Mouse (Mus musculus) MEL (cell line): ENCODE data around the gene Myd88. TPM values are rescaled to one million over a fixed set of nuclear protein-coding genes. Genes with fewer than 3 reads are reported as not detected.

ENCODE experiments used
- DNase-seq: peaks from one replicate; pipeline ENCODE4 v3.0.0; 2011; ENCODE audit warnings: low read depth, low spot score
- H3K27ac ChIP-seq: 2 replicates; pipeline ENCODE4 v1.5.1; 2012; ENCODE audit warnings: low read depth, mild to moderate bottlenecking, control low read depth, low read length, moderate library complexity; ENCODE audit not compliant: control insufficient read depth
- H3K27me3 ChIP-seq, 2 experiments: fragments of 150-350 bp in 1 of 2; sonication (generic) in 1 of 2; 2 replicates each; pipeline ENCODE4 v1.6.1; 2012; ENCODE audit warnings: low read length in 2 of 2, mild to moderate bottlenecking in 2 of 2, improper control_type of control experiment in 1 of 2, moderate library complexity in 1 of 2; ENCODE audit not compliant: insufficient read depth in 2 of 2, control insufficient read depth in 1 of 2
- H3K36me3 ChIP-seq, 2 experiments: 2 replicates each; pipeline ENCODE4 v1.6.1; 2012 to 2014; ENCODE audit warnings: low read length in 2 of 2, improper control_type of control experiment in 1 of 2, inconsistent platforms in 1 of 2, mild to moderate bottlenecking in 1 of 2; ENCODE audit not compliant: insufficient read depth in 2 of 2, control insufficient read depth in 1 of 2
- H3K4me1 ChIP-seq, 2 experiments: fragments of 150-350 bp in 1 of 2; sonication (generic) in 1 of 2; 2 replicates each; pipeline ENCODE4 v1.6.1; 2012; ENCODE audit warnings: low read length in 2 of 2, improper control_type of control experiment in 1 of 2, mild to moderate bottlenecking in 1 of 2; ENCODE audit not compliant: insufficient read depth in 2 of 2, control insufficient read depth in 1 of 2
- H3K4me3 ChIP-seq, 2 experiments: fragments of 150-350 bp in 1 of 2; sonication (generic) in 1 of 2; 2 replicates each; pipeline ENCODE4 v1.5.1; 2012; ENCODE audit warnings: low read depth in 2 of 2, low read length in 2 of 2, mild to moderate bottlenecking in 2 of 2, moderate library complexity in 2 of 2, control low read depth in 1 of 2, improper control_type of control experiment in 1 of 2; ENCODE audit not compliant: control insufficient read depth in 1 of 2, insufficient read depth in 1 of 2
- H3K79me2 ChIP-seq: 2 replicates; pipeline ENCODE4 v1.6.1; 2012; ENCODE audit warnings: mild to moderate bottlenecking, low read length, moderate library complexity; ENCODE audit not compliant: control insufficient read depth, poor library complexity, insufficient read depth
- H3K9ac ChIP-seq: 2 replicates; pipeline ENCODE4 v1.6.1; 2012; ENCODE audit warnings: low read depth, mild to moderate bottlenecking, control low read depth, low read length, moderate library complexity; ENCODE audit not compliant: control insufficient read depth, poor library complexity, severe bottlenecking
- H3K9me3 ChIP-seq: fragments of 150-350 bp; sonication (generic); replicated peaks from 2 replicates; pipeline ENCODE4 v1.6.1; 2012; ENCODE audit warnings: mild to moderate bottlenecking, low read length, improper control_type of control experiment, moderate library complexity; ENCODE audit not compliant: insufficient read depth
- CHD1 ChIP-seq: IDR thresholded peaks from 2 replicates; pipeline ENCODE4 v1.6.1; 2012; ENCODE audit warnings: low read depth, mild to moderate bottlenecking, inconsistent platforms, low read length, improper control_type of control experiment
- CHD2 ChIP-seq: IDR thresholded peaks from 2 replicates; pipeline ENCODE4 v1.6.1; 2011; ENCODE audit warnings: low read length, improper control_type of control experiment
- E2F4 ChIP-seq: IDR thresholded peaks from 2 replicates; pipeline ENCODE4 v1.6.1; 2011; ENCODE audit warnings: low read depth, low read length, improper control_type of control experiment, borderline replicate concordance
- ELF1 ChIP-seq: IDR thresholded peaks from 2 replicates; pipeline ENCODE4 v1.6.1; 2014; ENCODE audit warnings: low read depth, mild to moderate bottlenecking, inconsistent platforms, low read length, improper control_type of control experiment, moderate library complexity
- GABPA ChIP-seq: IDR thresholded peaks from 2 replicates; pipeline ENCODE4 v1.6.1; 2012; ENCODE audit warnings: low read depth, mild to moderate bottlenecking, inconsistent platforms, low read length, improper control_type of control experiment, moderate library complexity
- GATA1 ChIP-seq: IDR thresholded peaks from 2 replicates; pipeline ENCODE4 v1.6.1; 2011; ENCODE audit warnings: low read depth, low read length, improper control_type of control experiment
- HCFC1 ChIP-seq: IDR thresholded peaks from 2 replicates; pipeline ENCODE4 v1.6.1; 2012; ENCODE audit warnings: low read depth, mild to moderate bottlenecking, inconsistent platforms, low read length, improper control_type of control experiment, moderate library complexity
- MAZ ChIP-seq: IDR thresholded peaks from 2 replicates; pipeline ENCODE4 v1.6.1; 2012; ENCODE audit warnings: low read depth, mild to moderate bottlenecking, inconsistent platforms, low read length, improper control_type of control experiment
- MEF2A ChIP-seq: IDR thresholded peaks from 2 replicates; pipeline ENCODE4 v1.6.1; 2014; ENCODE audit warnings: low read depth, mild to moderate bottlenecking, inconsistent platforms, low read length, improper control_type of control experiment; ENCODE audit not compliant: poor library complexity, insufficient replicate concordance, severe bottlenecking; ENCODE audit errors: extremely low read depth
- MXI1 ChIP-seq: IDR thresholded peaks from 2 replicates; pipeline ENCODE4 v1.6.1; 2011; ENCODE audit warnings: mild to moderate bottlenecking, low read depth, low read length, improper control_type of control experiment
- MYB ChIP-seq: IDR thresholded peaks from 2 replicates; pipeline ENCODE4 v1.6.1; 2011; ENCODE audit warnings: mild to moderate bottlenecking, low read depth, low read length, improper control_type of control experiment
- MYC ChIP-seq: IDR thresholded peaks from 2 replicates; pipeline ENCODE4 v1.6.1; 2011; ENCODE audit warnings: low read depth, mild to moderate bottlenecking, low read length, improper control_type of control experiment, moderate library complexity
- NELFE ChIP-seq: IDR thresholded peaks from 2 replicates; pipeline ENCODE4 v1.6.1; 2011; ENCODE audit warnings: low read depth, low read length, improper control_type of control experiment
- NRF1 ChIP-seq: IDR thresholded peaks from 2 replicates; pipeline ENCODE4 v1.6.1; 2014; ENCODE audit warnings: low read depth, mild to moderate bottlenecking, inconsistent platforms, low read length, improper control_type of control experiment, moderate library complexity; ENCODE audit not compliant: poor library complexity, insufficient read depth, severe bottlenecking
- POLR2A ChIP-seq, 2 experiments: IDR thresholded peaks; 2 replicates each; pipeline ENCODE4 v1.6.1; 2011 to 2012; ENCODE audit warnings: low read length in 2 of 2, mild to moderate bottlenecking in 2 of 2, control low read depth in 1 of 2, improper control_type of control experiment in 1 of 2, low read depth in 1 of 2, moderate library complexity in 1 of 2; ENCODE audit not compliant: control insufficient read depth in 1 of 2, insufficient read depth in 1 of 2, poor library complexity in 1 of 2
- POLR2AphosphoS2 ChIP-seq: IDR thresholded peaks from 2 replicates; pipeline ENCODE4 v1.6.1; 2011; ENCODE audit warnings: low read length, improper control_type of control experiment
- RAD21 ChIP-seq: IDR thresholded peaks from 2 replicates; pipeline ENCODE4 v1.6.1; 2011; ENCODE audit warnings: mild to moderate bottlenecking, low read depth, low read length, improper control_type of control experiment
- SIN3A ChIP-seq: IDR thresholded peaks from 2 replicates; pipeline ENCODE4 v1.6.1; 2012; ENCODE audit warnings: low read length, improper control_type of control experiment, inconsistent platforms
- SMC3 ChIP-seq: IDR thresholded peaks from 2 replicates; pipeline ENCODE4 v1.6.1; 2011; ENCODE audit warnings: low read depth, low read length, improper control_type of control experiment
- TAL1 ChIP-seq: IDR thresholded peaks from 2 replicates; pipeline ENCODE4 v1.6.1; 2012; ENCODE audit warnings: mild to moderate bottlenecking, inconsistent platforms, low read length, moderate library complexity, mixed read lengths
- USF1 ChIP-seq: IDR thresholded peaks from 2 replicates; pipeline ENCODE4 v1.6.1; 2014; ENCODE audit warnings: low read depth, mild to moderate bottlenecking, inconsistent platforms, low read length, improper control_type of control experiment, moderate library complexity
- ZKSCAN1 ChIP-seq: IDR thresholded peaks from 2 replicates; pipeline ENCODE4 v1.6.1; 2012; ENCODE audit warnings: low read depth, mild to moderate bottlenecking, inconsistent platforms, low read length, improper control_type of control experiment, moderate library complexity
- ZMIZ1 ChIP-seq: IDR thresholded peaks from 2 replicates; pipeline ENCODE4 v1.6.1; 2012; ENCODE audit warnings: low read depth, mild to moderate bottlenecking, inconsistent platforms, low read length, improper control_type of control experiment, moderate library complexity
- ZNF384 ChIP-seq: IDR thresholded peaks from 2 replicates; pipeline ENCODE4 v1.6.1; 2012; ENCODE audit warnings: low read depth, mild to moderate bottlenecking, inconsistent platforms, low read length, improper control_type of control experiment
- polyA plus RNA-seq, 2 experiments: library from polyadenylated mRNA; stranded (reverse) in 1 of 2; unstranded in 1 of 2; fragments of >175 nt in 1 of 2; fragments of >200 nt in 1 of 2; gene quantifications; 2 replicates each; pipeline versions ENCODE4 v1.2.1 to v1.2.4; 2012; ENCODE audit warnings: low replicate concordance in 2 of 2, low read depth in 1 of 2; ENCODE audit not compliant: insufficient read length in 2 of 2, insufficient read depth in 1 of 2, missing spikeins in 1 of 2
- total RNA-seq: library from RNA; depleted of rRNA; stranded (reverse); fragments of 300-350 nt; gene quantifications from 2 replicates; pipeline ENCODE4 v1.2.3, GENCODE M21; 2012

The Myd88 gene
- total and polyA plus RNA-seq, 3 experiments: 20.7 to 39.7 TPM; not detected in 1

DNA sequence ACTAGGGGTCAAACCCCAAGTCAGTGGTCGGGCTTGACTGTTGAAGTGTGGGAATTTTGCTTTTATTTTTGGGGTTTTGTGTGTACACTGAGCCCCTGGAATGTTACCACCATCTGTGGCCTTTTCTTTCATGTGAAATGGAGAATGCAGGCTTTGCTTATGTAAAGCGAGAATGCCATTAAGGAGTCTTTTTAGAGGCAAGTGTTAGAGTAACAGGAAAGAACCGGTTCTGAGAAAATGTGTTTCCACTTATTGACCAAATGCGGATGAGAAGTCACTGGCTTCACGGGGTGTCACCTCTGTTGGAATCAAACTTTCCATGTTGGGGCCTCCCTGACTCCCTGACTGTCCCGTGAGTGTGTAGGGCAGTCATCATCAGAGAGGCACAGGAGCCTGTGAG, 34.3 kb upstream of the Myd88 start:
- H3K4me3 ChIP-seq: no peak overlapping the region
- H3K9ac ChIP-seq: no peak overlapping the region
- DNase-seq: no peak
- no peaks in the 10 kb centered on the region for H3K36me3 ChIP-seq
- no peak overlapping the region for H3K27ac ChIP-seq
- H3K9me3 ChIP-seq: no peaks in the 10 kb centered on the region
- no peak for TF ChIP-seq ELF1
- no peak for TF ChIP-seq TAL1
- no peak for TF ChIP-seq MYC
- no peak for TF ChIP-seq ZKSCAN1
- no peak for TF ChIP-seq SIN3A
- no peak for TF ChIP-seq POLR2AphosphoS2
- no peak for TF ChIP-seq GABPA
- no peak for TF ChIP-seq NRF1
- no peaks in the 10 kb centered on the region for H3K27me3 ChIP-seq
- no peaks in the 10 kb centered on the region for H3K79me2 ChIP-seq
- H3K4me1 ChIP-seq: no peaks in the 10 kb centered on the region

DNA sequence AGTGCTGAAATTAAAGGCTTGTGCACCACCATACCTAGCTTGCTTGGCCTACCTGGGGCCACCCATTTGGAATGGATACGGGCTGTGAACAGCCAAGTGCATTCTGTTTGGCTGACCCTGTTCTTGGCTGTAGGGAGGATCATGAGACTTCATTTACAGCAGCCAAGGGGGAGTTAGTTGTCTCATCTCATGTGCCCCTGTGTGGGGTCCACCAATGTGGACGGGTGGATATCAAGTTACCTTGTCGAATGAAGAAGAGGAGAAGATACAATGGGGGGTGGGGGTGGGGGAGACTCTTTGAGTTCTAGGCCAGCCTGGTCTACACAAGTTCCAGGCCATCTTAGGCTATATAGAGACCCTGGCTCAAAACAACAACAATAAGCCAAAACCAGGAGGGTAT, 33.8 kb upstream of the Myd88 start:
- H3K4me1 ChIP-seq: no peaks in the 10 kb centered on the region
- no peak overlapping the region for H3K27ac ChIP-seq
- TF ChIP-seq CHD1 (no peak), CHD2 (no peak), POLR2AphosphoS2 (no peak), MEF2A (no peak), NELFE (no peak), MYB (no peak), GABPA (no peak), MXI1 (no peak), ELF1 (no peak), HCFC1 (no peak), USF1 (no peak), ZMIZ1 (no peak), ZNF384 (no peak), GATA1 (no peak), E2F4 (no peak), ZKSCAN1 (no peak), POLR2A (IDR thresholded peaks at IDR 0.05; ENCODE audit: control insufficient read depth in 1 of 2, insufficient read depth in 1 of 2, low read depth in 1 of 2, low read length in 2 of 2, poor library complexity in 1 of 2) (no peak), MAZ (no peak), RAD21 (no peak), SMC3 (no peak)
- no peaks in the 10 kb centered on the region for H3K36me3 ChIP-seq
- no peaks in the 10 kb centered on the region for H3K9me3 ChIP-seq
- H3K79me2 ChIP-seq: no peaks in the 10 kb centered on the region
- no peak overlapping the region for H3K4me3 ChIP-seq
- DNase-seq: no peak
- no peak overlapping the region for H3K9ac ChIP-seq
- H3K27me3 ChIP-seq: no peaks in the 10 kb centered on the region
